21 mouse cellular contexts compared by ENCODE assay signal in genomic region chr1:162840211-162840610, GRCm38 (mm10). TPM values are rescaled to one million over a fixed set of nuclear protein-coding genes. Genes with fewer than 3 reads are reported as not detected.
DNase-seq lines count a peak whose midpoint lies in the region; ATAC-seq and TF ChIP-seq lines count a peak whose summit lies in the region.
"Had no signal": no experiment of that assay in that cellular context is flagged by ENCODE, and none has a peak within 500 bp of the region (broad histone marks: within the 10 kb centered on the region; RNA-seq: fewer than 3 reads in every experiment).

No protein-coding gene starts in this region.

- WGBS in liver, postnatal 0 days (ENCODE audit: insufficient replicate concordance) = 88% methylated on average over 9 of the region's 9 CpGs
- 87% methylated on average over 9 of the region's 9 CpGs for WGBS in liver, embryonic 12.5 days (ENCODE audit: insufficient replicate concordance)
- WGBS in midbrain, embryonic 11.5 days = 93% methylated on average over 9 of the region's 9 CpGs
- 95% methylated on average over 9 of the region's 9 CpGs for WGBS in midbrain, embryonic 10.5 days

- intact Hi-C loops in left cerebral cortex, postnatal 14 days (cut with DNase I) = no loop called here

- no peak overlapping the region for H3K27ac ChIP-seq in liver, postnatal 0 days (ENCODE audit: low read depth)
- no peak overlapping the region for H3K27ac ChIP-seq in liver, embryonic 12.5 days
- H3K27ac ChIP-seq in midbrain, embryonic 11.5 days (ENCODE audit: low read depth, low read length) = no peak overlapping the region
- no peak overlapping the region for H3K27ac ChIP-seq in midbrain, embryonic 10.5 days (replicated peaks)
- H3K27ac ChIP-seq: embryonic facial prominence, embryonic 10.5 days; gastrocnemius, adult 2 months; heart, embryonic 10.5 days; hindbrain, embryonic 14.5 days; intestine, embryonic 15.5 days had no signal

- H3K4me1 ChIP-seq in liver, postnatal 0 days (ENCODE audit: insufficient read depth) = no peaks in the 10 kb centered on the region
- H3K4me1 ChIP-seq in liver, embryonic 12.5 days = no peaks in the 10 kb centered on the region
- no peaks in the 10 kb centered on the region for H3K4me1 ChIP-seq in midbrain, embryonic 11.5 days (ENCODE audit: control insufficient read depth, insufficient read depth, low read length)
- H3K4me1 ChIP-seq in midbrain, embryonic 10.5 days = no peaks in the 10 kb centered on the region
- H3K4me1 ChIP-seq: embryonic facial prominence, embryonic 10.5 days; heart, embryonic 10.5 days; intestine, embryonic 15.5 days had no signal

- H3K4me3 ChIP-seq in liver, postnatal 0 days (ENCODE audit: low read depth, low read length) = no peak overlapping the region
- H3K4me3 ChIP-seq in liver, embryonic 12.5 days = no peak overlapping the region
- H3K4me3 ChIP-seq in midbrain, embryonic 11.5 days (ENCODE audit: low read depth, low read length) = no peak overlapping the region
- no peak overlapping the region for H3K4me3 ChIP-seq in midbrain, embryonic 10.5 days
- H3K4me3 ChIP-seq: embryonic facial prominence, embryonic 10.5 days; gastrocnemius, adult 2 months; heart, embryonic 10.5 days; intestine, embryonic 15.5 days had no signal

- H3K9ac ChIP-seq in liver, postnatal 0 days (replicated peaks) = no peak overlapping the region
- no peak overlapping the region for H3K9ac ChIP-seq in liver, embryonic 12.5 days
- H3K9ac ChIP-seq in midbrain, embryonic 11.5 days (ENCODE audit: low read length) = no peak overlapping the region
- H3K9ac ChIP-seq: hindbrain, embryonic 14.5 days; intestine, embryonic 15.5 days had no signal

- TF ChIP-seq EP300 in liver, postnatal 0 days (IDR thresholded peaks at IDR 0.05; ENCODE audit: low read depth) = no peak

- peaks cover 7% of the 10 kb centered on the region; the same call in 1 of the 2 replicates for H3K36me3 ChIP-seq in liver, postnatal 0 days (replicated peaks; ENCODE audit: insufficient read depth, low read length)
- no peaks in the 10 kb centered on the region for H3K36me3 ChIP-seq in liver, embryonic 12.5 days
- H3K36me3 ChIP-seq in midbrain, embryonic 11.5 days (ENCODE audit: control insufficient read depth, insufficient read depth, low read length) = no peaks in the 10 kb centered on the region
- no peaks in the 10 kb centered on the region for H3K36me3 ChIP-seq in midbrain, embryonic 10.5 days
- H3K36me3 ChIP-seq: embryonic facial prominence, embryonic 10.5 days; heart, embryonic 10.5 days; intestine, embryonic 15.5 days had no signal

- TF ChIP-seq CTCF in liver, postnatal 0 days (IDR thresholded peaks at IDR 0.05; ENCODE audit: low read depth) = no peak

- no peaks in the 10 kb centered on the region for H3K27me3 ChIP-seq in liver, postnatal 0 days (ENCODE audit: insufficient read depth, low read length)
- H3K27me3 ChIP-seq in liver, embryonic 12.5 days (replicated peaks) = no peaks in the 10 kb centered on the region
- no peaks in the 10 kb centered on the region for H3K27me3 ChIP-seq in midbrain, embryonic 11.5 days (ENCODE audit: control insufficient read depth, insufficient read depth, low read length)
- H3K27me3 ChIP-seq in midbrain, embryonic 10.5 days (ENCODE audit: low read depth, poor library complexity, severe bottlenecking) = no peaks in the 10 kb centered on the region
- H3K27me3 ChIP-seq: intestine, embryonic 15.5 days had no signal

- H3K4me2 ChIP-seq in liver, postnatal 0 days (ENCODE audit: low read depth, low read length) = no peak overlapping the region
- H3K4me2 ChIP-seq in liver, embryonic 12.5 days = no peak overlapping the region
- H3K4me2 ChIP-seq in midbrain, embryonic 11.5 days = no peak overlapping the region
- H3K4me2 ChIP-seq: hindbrain, embryonic 14.5 days; intestine, embryonic 15.5 days had no signal

- DNase-seq in adrenal gland, adult 8-10 months = peak; percentile 53
- DNase-seq in adrenal gland, postnatal 4 days (ENCODE audit: low spot score in 2 of 2) = no peak
- no peak for DNase-seq in liver, postnatal 0 days
- peak; percentile 6 for DNase-seq in midbrain, embryonic 11.5 days (ENCODE audit: low spot score, missing footprints)
- DNase-seq in midbrain, embryonic 10.5 days (ENCODE audit: low spot score) = no peak
- peak; percentile 38 for DNase-seq in yolk sac, embryonic 10.5 days (ENCODE audit: low spot score)
- no peak for DNase-seq in left cerebral cortex, postnatal 14 days (ENCODE audit: low spot score in 2 of 2)
- DNase-seq: cerebellum, adult 2 months; cerebellum, postnatal 10 days; gastrocnemius, adult 2 months; gastrocnemius, postnatal 36 days; heart, adult 18-20 months; heart, postnatal 10 days had no signal

- no peaks in the 10 kb centered on the region for H3K9me3 ChIP-seq in liver, postnatal 0 days (ENCODE audit: low read length)
- no peaks in the 10 kb centered on the region for H3K9me3 ChIP-seq in liver, embryonic 12.5 days (replicated peaks)
- no peaks in the 10 kb centered on the region for H3K9me3 ChIP-seq in midbrain, embryonic 11.5 days (ENCODE audit: control insufficient read depth, low read length)
- no peaks in the 10 kb centered on the region; the same call in 1 of the 2 replicates for H3K9me3 ChIP-seq in midbrain, embryonic 10.5 days (replicated peaks)
- H3K9me3 ChIP-seq: embryonic facial prominence, embryonic 10.5 days; heart, embryonic 10.5 days; intestine, embryonic 15.5 days had no signal

- peak; percentile 40; the same call in 1 of the 2 replicates for ATAC-seq in liver, postnatal 0 days
- ATAC-seq in liver, embryonic 12.5 days = no peak
- ATAC-seq in midbrain, embryonic 11.5 days (ENCODE audit: low FRiP score) = no peak
- ATAC-seq: forebrain, embryonic 14.5 days; intestine, embryonic 15.5 days had no signal

RNA-seq across cellular contexts. Expression of gene Fmo1, which starts 26.2 kb away (rescaled TPM):
- 100 to 1,000 TPM in 2 of 4 experiments, 10 to 100 TPM in 2; 36.8 to 391 (median 229) TPM for total RNA-seq in adrenal gland, adult 8-10 months (2022)
- total RNA-seq in adrenal gland, postnatal 4 days (2021) = 100 to 1,000 TPM; 106 to 126 TPM
- 49.7 and 51.5 TPM in 2 replicates for polyA plus RNA-seq in liver, postnatal 0 days (2015; fragmentation: Nextera tagmentation; extraction: Ambion mirVana)
- polyA plus RNA-seq in liver, embryonic 12.5 days (2016; fragmentation: Nextera tagmentation; extraction: Ambion mirVana) = 3.8 and 4.8 TPM in 2 replicates
- 26.5 and 30.8 TPM in 2 replicates for polyA plus RNA-seq in midbrain, embryonic 11.5 days (2014; fragmentation: Nextera tagmentation; extraction: Ambion mirVana)
- 10.9 and 14.7 TPM in 2 replicates for polyA plus RNA-seq in midbrain, embryonic 10.5 days (2016; fragmentation: Nextera tagmentation; extraction: Ambion mirVana)
- 10 to 100 TPM; 21.1 to 22.2 TPM for total RNA-seq in left cerebral cortex, postnatal 14 days (2021)

RNA-seq across cellular contexts. Expression of gene Fmo4, which starts 26.4 kb away (rescaled TPM):
- 1 to 10 TPM in 2 of 4 experiments, under 1 TPM in 2; 0.25 to 3.6 (median 0.89) TPM for total RNA-seq in adrenal gland, adult 8-10 months (2022)
- total RNA-seq in adrenal gland, postnatal 4 days (2021) = 1 to 10 TPM; 1.5 to 2.0 TPM
- 5.2 and 6.0 TPM in 2 replicates for polyA plus RNA-seq in liver, postnatal 0 days (2015; fragmentation: Nextera tagmentation; extraction: Ambion mirVana)
- polyA plus RNA-seq in liver, embryonic 12.5 days (2016; fragmentation: Nextera tagmentation; extraction: Ambion mirVana) = 0.67 and 0.79 TPM in 2 replicates
- 0.85 and 0.86 TPM in 2 replicates for polyA plus RNA-seq in midbrain, embryonic 11.5 days (2014; fragmentation: Nextera tagmentation; extraction: Ambion mirVana)
- polyA plus RNA-seq in midbrain, embryonic 10.5 days (2016; fragmentation: Nextera tagmentation; extraction: Ambion mirVana) = 0.58 and 0.95 TPM in 2 replicates
- total RNA-seq in left cerebral cortex, postnatal 14 days (2021) = under 1 TPM; 0.13 to 0.19 TPM
- total RNA-seq: ES-E14; gastrocnemius, adult 2 months; heart, adult 18-20 months; hematopoietic stem cell, adult 5-6 weeks had no signal

RNA-seq across cellular contexts. Expression of gene Fmo2, which starts 58.3 kb away (rescaled TPM):
- total RNA-seq in adrenal gland, adult 8-10 months (2022) = 10 to 100 TPM; 45.3 to 71.8 (median 66.9) TPM
- total RNA-seq in adrenal gland, postnatal 4 days (2021) = 10 to 100 TPM; 26.0 to 37.4 TPM
- 0.55 and 0.62 TPM in 2 replicates for polyA plus RNA-seq in liver, postnatal 0 days (2015; fragmentation: Nextera tagmentation; extraction: Ambion mirVana)
- 0.07 and 0.11 TPM in 2 replicates for polyA plus RNA-seq in liver, embryonic 12.5 days (2016; fragmentation: Nextera tagmentation; extraction: Ambion mirVana)
- polyA plus RNA-seq in midbrain, embryonic 11.5 days (2014; fragmentation: Nextera tagmentation; extraction: Ambion mirVana) = not detected in 2 replicates
- 0.02 TPM in 1 of 2 replicates, not detected in the other for polyA plus RNA-seq in midbrain, embryonic 10.5 days (2016; fragmentation: Nextera tagmentation; extraction: Ambion mirVana)
- total RNA-seq in left cerebral cortex, postnatal 14 days (2021) = 1 to 10 TPM in 1 of 2 experiments, under 1 TPM in 1; 0.66 to 1.7 TPM
- total RNA-seq: ES-E14; hematopoietic stem cell, adult 5-6 weeks had no signal
- polyA plus RNA-seq: embryonic facial prominence, embryonic 10.5 days; heart, embryonic 10.5 days had no signal

Comparison
In these comparisons a context has a peak if more than half of its experiments do, and no peak if none do; other contexts are left out.
1. DNase-seq: peak in adrenal gland, adult 8-10 months (single experiment), midbrain, embryonic 11.5 days (single experiment) and yolk sac, embryonic 10.5 days (single experiment); none in adrenal gland, postnatal 4 days (0 of 2), liver, postnatal 0 days (single experiment), midbrain, embryonic 10.5 days (single experiment) and left cerebral cortex, postnatal 14 days (0 of 2).